Mouse (Mus musculus) kidney, embryonic 16.5 days (tissue): ENCODE data around the gene Gm49380. TPM values are rescaled to one million over a fixed set of nuclear protein-coding genes. Genes with fewer than 3 reads are reported as not detected.

Source experiments
- ATAC-seq: fragments of 200-750 bp; cut with Nextera tagmentation; 2 replicates; pipeline ENCODE4 v1.8.0; 2017; ENCODE audit warnings: moderate TSS enrichment; ENCODE audit not compliant: low FRiP score, low TSS enrichment
- H3K27ac ChIP-seq: fragments of 300-500 bp; sonication (generic); 2 replicates; pipeline ENCODE4 v1.5.1; 2014; ENCODE audit warnings: low read length
- H3K27me3 ChIP-seq: fragments of 300-500 bp; sonication (generic); 2 replicates; pipeline ENCODE4 v1.6.1; 2014; ENCODE audit warnings: low read length, control low read depth, mixed read lengths; ENCODE audit not compliant: insufficient read depth
- H3K36me3 ChIP-seq: fragments of 300-500 bp; sonication (generic); 2 replicates; pipeline ENCODE4 v1.6.1; 2014; ENCODE audit warnings: low read length, control low read depth, mixed read lengths; ENCODE audit not compliant: insufficient read depth
- H3K4me1 ChIP-seq: fragments of 300-500 bp; sonication (generic); 2 replicates; pipeline ENCODE4 v1.6.1; 2014; ENCODE audit warnings: low read length, control low read depth, mixed read lengths; ENCODE audit not compliant: insufficient read depth
- H3K4me2 ChIP-seq: fragments of 300-500 bp; sonication (generic); replicated peaks from 2 replicates; pipeline ENCODE4 v1.6.1; 2014; ENCODE audit warnings: low read depth, low read length
- H3K4me3 ChIP-seq: fragments of 300-500 bp; sonication (generic); 2 replicates; pipeline ENCODE4 v1.5.1; 2014; ENCODE audit warnings: mild to moderate bottlenecking, low read length
- H3K9ac ChIP-seq: fragments of 300-500 bp; sonication (generic); replicated peaks from 2 replicates; pipeline ENCODE4 v1.6.1; 2014; ENCODE audit warnings: low read length
- H3K9me3 ChIP-seq: fragments of 300-500 bp; sonication (generic); 2 replicates; pipeline ENCODE4 v1.6.1; 2016; ENCODE audit warnings: low read length, control low read depth
- whole genome bisulfite sequencing: fragments of 180-500 bp; shearing (Covaris S2); extraction: QIAGEN DNeasy Blood & Tissue Kit; methylation state at CpG from one replicate; pipeline ENCODE4 v1.1.7; 2014; 5-methylcytosine and 5-hydroxymethylcytosine counted together
- polyA plus RNA-seq: library from polyadenylated mRNA; unstranded; fragments of >200 nt; fragmentation: Nextera tagmentation; extraction: Ambion mirVana; gene quantifications from 2 replicates; pipeline ENCODE4 v1.2.1, GENCODE M21; 2015

Gene Gm49380
- polyA plus RNA-seq = 0.22 and 0.25 TPM in 2 replicates

DNA sequence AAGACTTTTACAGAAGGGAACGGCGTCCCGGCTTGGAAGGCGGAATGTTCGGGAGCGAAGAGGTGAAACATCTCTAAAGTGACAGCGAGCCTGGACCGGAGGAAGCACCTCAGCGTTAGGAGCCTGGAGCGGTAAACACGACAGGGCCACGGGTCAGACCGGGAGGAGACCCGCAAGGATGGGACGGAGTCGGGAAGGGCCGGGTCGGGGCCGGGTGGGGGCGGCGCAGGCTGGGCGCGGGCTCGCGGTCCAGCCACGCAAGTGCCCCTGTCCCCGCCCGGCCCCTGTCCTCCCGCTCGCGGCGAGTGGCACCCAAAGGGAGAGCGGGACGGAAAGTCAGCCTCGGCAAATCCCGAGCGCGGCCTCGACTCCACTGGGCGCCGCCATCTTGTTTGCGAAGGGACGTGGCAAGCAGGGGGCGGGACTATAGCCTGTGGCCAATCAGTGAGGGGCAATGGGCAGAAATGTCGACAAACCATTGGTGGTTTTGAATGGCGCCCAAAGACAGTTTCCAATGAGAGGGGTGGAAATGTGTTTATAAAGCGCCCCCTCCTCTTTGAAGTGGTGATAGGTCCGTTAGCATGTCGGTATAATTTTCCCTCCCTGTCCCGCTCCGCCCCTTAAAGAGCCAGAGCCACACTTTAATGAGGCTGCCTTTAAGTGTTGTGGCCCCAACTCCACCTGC, at the start of gene Gm49380, which contains the start of gene Rnf26:
Gene Gm49380 (minus strand): TSS at position 396 of the 685 bp plus-strand sequence.
Gene Rnf26 (minus strand): TSS at position 413 of the 685 bp plus-strand sequence.
- peak within 1 kb of the TSS; percentile 90 for H3K9ac ChIP-seq
- peak within 1 kb of the TSS; percentile 52 for H3K4me2 ChIP-seq
- H3K4me1 ChIP-seq = peaks cover 30% of the 10 kb centered on the region
- peaks cover 6% of the 10 kb centered on the region for H3K36me3 ChIP-seq
- peak; percentile 94 for ATAC-seq
- H3K9me3 ChIP-seq = no peaks in the 10 kb centered on the region
- no peaks in the 10 kb centered on the region for H3K27me3 ChIP-seq
- WGBS = under 1% methylated on average over 51 of the region's 51 CpGs
- H3K27ac ChIP-seq = peak within 1 kb of the TSS; percentile 82
- H3K4me3 ChIP-seq = peak within 1 kb of the TSS; percentile 83

GRCm38 (mm10) chr9:44159886-44160285, 46.6 kb upstream of the Gm49380 start:
- ATAC-seq = no peak
- peaks cover 3% of the 10 kb centered on the region; the same call in 1 of the 2 replicates for H3K9me3 ChIP-seq
- no peak overlapping the region for H3K27ac ChIP-seq
- no peaks in the 10 kb centered on the region for H3K4me1 ChIP-seq
- no peak overlapping the region for H3K9ac ChIP-seq
- no peak overlapping the region for H3K4me2 ChIP-seq
- H3K4me3 ChIP-seq = no peak overlapping the region
- H3K36me3 ChIP-seq = peaks cover 74% of the 10 kb centered on the region
- H3K27me3 ChIP-seq = no peaks in the 10 kb centered on the region
- 72% methylated on average over 3 of the region's 3 CpGs for WGBS

DNA sequence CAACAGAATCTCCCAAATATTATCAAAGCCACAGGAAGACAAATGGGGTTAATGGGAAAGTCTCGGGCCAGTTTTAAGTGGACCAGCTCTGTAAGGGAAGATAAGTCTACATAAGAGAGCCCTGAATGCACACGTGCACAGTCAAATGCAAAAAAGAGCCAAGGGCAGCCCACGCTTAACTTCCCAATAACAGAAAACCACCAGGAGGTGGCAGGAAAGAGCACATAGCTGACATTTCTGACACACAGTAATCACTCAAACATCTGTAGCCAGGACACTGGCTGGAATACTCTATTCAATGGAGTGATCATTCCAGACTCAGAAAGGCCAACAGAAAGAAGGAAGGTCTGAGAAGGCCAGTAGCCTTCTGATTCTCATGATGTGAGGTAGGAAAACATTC, 34.0 kb upstream of the Gm49380 start:
- H3K36me3 ChIP-seq = peaks cover 36% of the 10 kb centered on the region

DNA sequence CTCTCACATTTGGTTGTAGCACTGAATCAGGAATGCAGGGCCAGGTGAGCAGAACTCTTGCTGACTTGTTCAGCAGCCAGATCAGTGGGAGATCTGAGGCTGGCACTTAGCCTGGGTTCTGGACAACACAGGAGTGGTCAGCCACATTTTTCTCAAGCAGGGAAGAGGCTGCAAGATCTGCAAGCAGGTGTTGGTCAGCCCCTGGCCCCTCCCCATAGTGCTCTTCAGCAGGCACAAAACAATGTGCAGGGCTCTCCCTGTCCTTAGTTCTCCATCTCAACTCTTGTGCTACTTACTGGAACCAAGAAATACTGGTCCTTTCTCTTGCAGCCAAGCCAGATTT, 31.4 kb upstream of the Gm49380 start:
- no peaks in the 10 kb centered on the region for H3K9me3 ChIP-seq
- peaks cover 4% of the 10 kb centered on the region; the same call in 1 of the 2 replicates for H3K4me1 ChIP-seq
- H3K9ac ChIP-seq = no peak overlapping the region
- no peaks in the 10 kb centered on the region for H3K27me3 ChIP-seq
- H3K27ac ChIP-seq = peak overlapping the region; percentile 61; the same call in 1 of the 2 replicates
- no peak overlapping the region for H3K4me3 ChIP-seq
- peaks cover 33% of the 10 kb centered on the region for H3K36me3 ChIP-seq
- no peak overlapping the region for H3K4me2 ChIP-seq
- ATAC-seq = no peak

More for the DNA sequence above, 34.0 kb upstream of the Gm49380 start:
- no peak overlapping the region for H3K4me2 ChIP-seq
- H3K27me3 ChIP-seq = no peaks in the 10 kb centered on the region
- WGBS = 62% methylated on average over 3 of the region's 3 CpGs
- no peak overlapping the region for H3K4me3 ChIP-seq
- no peak for ATAC-seq
- peaks cover 4% of the 10 kb centered on the region; the same call in 1 of the 2 replicates for H3K4me1 ChIP-seq
- H3K9ac ChIP-seq = no peak overlapping the region
- H3K27ac ChIP-seq = no peak overlapping the region
- H3K9me3 ChIP-seq = no peaks in the 10 kb centered on the region

GRCm38 (mm10) chr9:44144023-44144717, 30.9 kb upstream of the Gm49380 start:
- H3K9ac ChIP-seq = no peak overlapping the region
- WGBS = 29% methylated on average over 7 of the region's 8 CpGs
- H3K27me3 ChIP-seq = no peaks in the 10 kb centered on the region
- H3K4me2 ChIP-seq = no peak overlapping the region
- peaks cover 4% of the 10 kb centered on the region; the same call in 1 of the 2 replicates for H3K4me1 ChIP-seq
- ATAC-seq = peak; percentile 75; the same call in 1 of the 2 replicates
- peaks cover 30% of the 10 kb centered on the region for H3K36me3 ChIP-seq
- no peak overlapping the region for H3K4me3 ChIP-seq
- peak overlapping the region; percentile 61 for H3K27ac ChIP-seq
- no peaks in the 10 kb centered on the region for H3K9me3 ChIP-seq

GRCm38 (mm10) chr9:44143421-44143820, 30.1 kb upstream of the Gm49380 start:
- Histone ChIP-seq H3K27me3 (no peaks in the 10 kb centered on the region), H3K4me2 (no peak overlapping the region), H3K9ac (no peak overlapping the region), H3K27ac (peak overlapping the region; percentile 58), H3K9me3 (no peaks in the 10 kb centered on the region), H3K36me3 (peaks cover 28% of the 10 kb centered on the region), H3K4me1 (peaks cover 4% of the 10 kb centered on the region; the same call in 1 of the 2 replicates), H3K4me3 (no peak overlapping the region)
- WGBS = 77% methylated on average over 5 of the region's 5 CpGs
- no peak for ATAC-seq

DNA sequence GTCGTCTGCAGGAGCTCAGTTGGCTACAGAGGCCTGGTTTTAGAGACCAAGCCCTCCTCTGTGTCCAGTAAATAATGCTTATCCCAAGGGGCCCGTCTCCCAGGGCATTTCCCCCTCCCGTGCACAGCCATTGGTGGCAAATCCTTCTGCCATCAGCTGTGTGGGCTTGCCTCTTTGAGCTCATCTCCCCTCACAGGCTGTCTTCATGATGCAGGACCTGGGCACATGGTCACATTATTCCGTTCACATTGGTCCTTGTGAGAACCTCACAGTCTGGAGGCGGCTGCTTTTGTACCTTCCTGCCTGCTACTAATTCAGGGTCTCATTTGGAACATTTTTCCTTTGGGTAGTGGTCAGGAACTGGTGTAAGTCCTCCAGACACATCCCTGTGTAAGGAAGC, 28.7 kb upstream of the Gm49380 start:
- no peak for ATAC-seq
- no peak overlapping the region for H3K4me2 ChIP-seq
- no peak overlapping the region; the same call in 1 of the 2 replicates for H3K9ac ChIP-seq
- H3K4me3 ChIP-seq = no peak overlapping the region
- 70% methylated on average over 5 of the region's 5 CpGs for WGBS
- peaks cover 27% of the 10 kb centered on the region for H3K36me3 ChIP-seq
- no peaks in the 10 kb centered on the region for H3K27me3 ChIP-seq
- H3K4me1 ChIP-seq = peaks cover 8% of the 10 kb centered on the region; the same call in 1 of the 2 replicates
- no peak overlapping the region for H3K27ac ChIP-seq
- H3K9me3 ChIP-seq = no peaks in the 10 kb centered on the region

- H3K27me3 ChIP-seq = no peaks in the 10 kb centered on the region
- H3K27ac ChIP-seq = no peak overlapping the region
- no peak overlapping the region for H3K4me3 ChIP-seq
- 51% methylated on average over 4 of the region's 4 CpGs for WGBS
- H3K4me2 ChIP-seq = no peak overlapping the region
- no peaks in the 10 kb centered on the region for H3K9me3 ChIP-seq
- no peak for ATAC-seq
- H3K36me3 ChIP-seq = peaks cover 17% of the 10 kb centered on the region; the same call in 1 of the 2 replicates
- peaks cover 31% of the 10 kb centered on the region for H3K4me1 ChIP-seq
- 0 out of 2 replicates have a peak overlapping the region, but pooled peaks have one; percentile 16 for H3K9ac ChIP-seq
These were observed 24.5 kb upstream of the Gm49380 start for GRCm38 (mm10) chr9:44137846-44138245.

DNA sequence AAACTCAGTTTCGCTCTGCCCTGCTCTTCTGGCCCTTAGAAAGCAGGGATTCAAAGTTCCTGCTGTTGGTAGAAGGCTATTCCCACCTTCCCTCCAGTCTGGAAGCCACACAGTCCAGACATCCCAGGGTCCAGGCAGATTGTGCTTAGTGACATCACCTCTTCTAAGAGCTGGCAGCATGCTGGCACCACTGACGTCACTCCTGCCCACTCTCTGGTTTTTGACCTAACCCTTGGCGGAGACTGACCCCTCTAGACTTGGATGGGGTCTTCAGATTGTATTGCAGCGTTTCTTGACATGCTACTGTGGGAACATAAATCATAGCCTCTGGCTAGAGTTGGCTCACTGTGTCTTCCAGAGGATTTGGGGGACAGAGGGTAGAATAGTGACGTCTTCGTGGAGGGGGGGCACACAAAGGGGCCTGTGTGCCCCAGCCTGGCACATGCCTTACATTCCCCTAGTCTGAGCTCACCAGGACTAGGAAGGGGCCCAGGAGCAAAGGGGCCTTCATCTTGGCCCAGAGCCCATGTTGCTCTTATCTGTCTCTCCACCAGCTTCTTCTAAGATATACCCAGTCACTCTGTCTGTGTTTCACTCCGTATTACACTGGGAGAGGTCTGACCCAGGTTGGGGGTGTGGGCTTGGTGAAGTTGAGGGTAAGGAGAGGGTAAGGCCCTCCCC, 22.6 kb upstream of the Gm49380 start:
- Histone ChIP-seq H3K4me2 (peak overlapping the region; percentile 88), H3K9me3 (no peaks in the 10 kb centered on the region), H3K4me1 (peaks cover 51% of the 10 kb centered on the region), H3K4me3 (peak overlapping the region; percentile 60), H3K36me3 (0 out of 2 replicates have a peak, but pooled peaks cover 6% of the 10 kb centered on the region), H3K9ac (peak overlapping the region; percentile 76), H3K27ac (peak overlapping the region; percentile 90; the same call in 1 of the 2 replicates), H3K27me3 (peaks cover 4% of the 10 kb centered on the region; the same call in 1 of the 2 replicates)
- ATAC-seq = no peak
- WGBS = 34% methylated on average over 7 of the region's 7 CpGs
